Mouse (Mus musculus): ENCODE measurements around the gene Fads3.

The Fads3 gene

GRCm38 (mm10) chr19:10001206-10001969 is 40.0 kb upstream of the Fads3 start, which contains the start of the genes Best1 and Rab3il1:
TSS of gene Best1 (minus strand) at chr19:10001633.
TSS of gene Rab3il1 (plus strand) at chr19:10001669.
- 0 out of 2 replicates have a peak, but pooled peaks cover 3% of the 10 kb centered on the region for H3K27me3 ChIP-seq (ENCODE audit: insufficient read depth, low read length)
- H3K4me1 ChIP-seq (replicated peaks; ENCODE audit: low read depth, low read length) = peaks cover 15% of the 10 kb centered on the region
- no peak within 1 kb of the TSS for H3K4me3 ChIP-seq (replicated peaks; ENCODE audit: low read length)
- no peaks in the 10 kb centered on the region for H3K36me3 ChIP-seq (ENCODE audit: insufficient read depth, low read length)
- TF ChIP-seq CTCF (conservative IDR thresholded peaks at IDR 0.05; ENCODE audit: low read length) (no peak), POU5F1 (IDR thresholded peaks at IDR 0.05; ENCODE audit: borderline replicate concordance, low read length) (no peak), NANOG (IDR thresholded peaks at IDR 0.05; ENCODE audit: borderline replicate concordance, low read length) (no peak)
- no peaks in the 10 kb centered on the region for H3K9me3 ChIP-seq (ENCODE audit: low read length)

GRCm38 (mm10) chr19:10003696-10004095 is 37.7 kb upstream of the Fads3 start:
- TF ChIP-seq CTCF (conservative IDR thresholded peaks at IDR 0.05; ENCODE audit: low read length) = no peak
- no peak for TF ChIP-seq POU5F1 (IDR thresholded peaks at IDR 0.05; ENCODE audit: borderline replicate concordance, low read length)
- TF ChIP-seq NANOG (IDR thresholded peaks at IDR 0.05; ENCODE audit: borderline replicate concordance, low read length) = no peak
- H3K9me3 ChIP-seq (ENCODE audit: low read length) = no peaks in the 10 kb centered on the region
- 0 out of 2 replicates have a peak, but pooled peaks cover 4% of the 10 kb centered on the region for H3K27me3 ChIP-seq (ENCODE audit: insufficient read depth, low read length)

GRCm38 (mm10) chr19:10011408-10011807 is 30.0 kb upstream of the Fads3 start:
- Histone ChIP-seq H3K27me3 (ENCODE audit: insufficient read depth, low read length) (peaks cover 10% of the 10 kb centered on the region; the same call in 1 of the 2 replicates), H3K4me3 (replicated peaks; ENCODE audit: low read length) (no peak overlapping the region), H3K9me3 (ENCODE audit: low read length) (no peaks in the 10 kb centered on the region), H3K36me3 (ENCODE audit: insufficient read depth, low read length) (no peaks in the 10 kb centered on the region), H3K4me1 (replicated peaks; ENCODE audit: low read depth, low read length) (peaks cover 62% of the 10 kb centered on the region)
- TF ChIP-seq POU5F1 (IDR thresholded peaks at IDR 0.05; ENCODE audit: borderline replicate concordance, low read length) = no peak
- TF ChIP-seq NANOG (IDR thresholded peaks at IDR 0.05; ENCODE audit: borderline replicate concordance, low read length) = no peak
- TF ChIP-seq CTCF (conservative IDR thresholded peaks at IDR 0.05; ENCODE audit: low read length) = no peak

More at GRCm38 (mm10) chr19:10003696-10004095, 37.7 kb upstream of the Fads3 start:
- Histone ChIP-seq H3K4me3 (replicated peaks; ENCODE audit: low read length) (no peak overlapping the region), H3K36me3 (ENCODE audit: insufficient read depth, low read length) (no peaks in the 10 kb centered on the region), H3K4me1 (replicated peaks; ENCODE audit: low read depth, low read length) (peaks cover 9% of the 10 kb centered on the region)

GRCm38 (mm10) chr19:10012827-10013278 is 28.5 kb upstream of the Fads3 start:
- Histone ChIP-seq H3K4me1 (replicated peaks; ENCODE audit: low read depth, low read length) (peaks cover 74% of the 10 kb centered on the region), H3K9me3 (ENCODE audit: low read length) (no peaks in the 10 kb centered on the region), H3K4me3 (replicated peaks; ENCODE audit: low read length) (peak overlapping the region; percentile 14; the same call in 1 of the 2 replicates), H3K27me3 (ENCODE audit: insufficient read depth, low read length) (peaks cover 20% of the 10 kb centered on the region), H3K36me3 (ENCODE audit: insufficient read depth, low read length) (no peaks in the 10 kb centered on the region)
- TF ChIP-seq CTCF (conservative IDR thresholded peaks at IDR 0.05; ENCODE audit: low read length) (no peak), NANOG (IDR thresholded peaks at IDR 0.05; ENCODE audit: borderline replicate concordance, low read length) (no peak), POU5F1 (IDR thresholded peaks at IDR 0.05; ENCODE audit: borderline replicate concordance, low read length) (no peak)

- Histone ChIP-seq H3K9me3 (ENCODE audit: low read length) (no peaks in the 10 kb centered on the region), H3K36me3 (ENCODE audit: insufficient read depth, low read length) (no peaks in the 10 kb centered on the region), H3K4me3 (replicated peaks; ENCODE audit: low read length) (peak overlapping the region; percentile 14; the same call in 1 of the 2 replicates), H3K4me1 (replicated peaks; ENCODE audit: low read depth, low read length) (peaks cover 76% of the 10 kb centered on the region), H3K27me3 (ENCODE audit: insufficient read depth, low read length) (peaks cover 24% of the 10 kb centered on the region)
- no peak for TF ChIP-seq CTCF (conservative IDR thresholded peaks at IDR 0.05; ENCODE audit: low read length)
- no peak for TF ChIP-seq POU5F1 (IDR thresholded peaks at IDR 0.05; ENCODE audit: borderline replicate concordance, low read length)
- no peak for TF ChIP-seq NANOG (IDR thresholded peaks at IDR 0.05; ENCODE audit: borderline replicate concordance, low read length)
These were observed 28.0 kb upstream of the Fads3 start for GRCm38 (mm10) chr19:10013348-10013747.

- H3K4me3 ChIP-seq (replicated peaks; ENCODE audit: low read length) = 0 out of 2 replicates have a peak overlapping the region, but pooled peaks have one; percentile 10
- no peaks in the 10 kb centered on the region for H3K9me3 ChIP-seq (ENCODE audit: low read length)
- peaks cover 30% of the 10 kb centered on the region for H3K27me3 ChIP-seq (ENCODE audit: insufficient read depth, low read length)
- peaks cover 80% of the 10 kb centered on the region for H3K4me1 ChIP-seq (replicated peaks; ENCODE audit: low read depth, low read length)
- TF ChIP-seq POU5F1 (IDR thresholded peaks at IDR 0.05; ENCODE audit: borderline replicate concordance, low read length) = no peak
- no peaks in the 10 kb centered on the region for H3K36me3 ChIP-seq (ENCODE audit: insufficient read depth, low read length)
These were observed 27.5 kb upstream of the Fads3 start for GRCm38 (mm10) chr19:10013913-10014312.

- no peak for TF ChIP-seq NANOG (IDR thresholded peaks at IDR 0.05; ENCODE audit: borderline replicate concordance, low read length)
- H3K27me3 ChIP-seq (ENCODE audit: insufficient read depth, low read length) = peaks cover 39% of the 10 kb centered on the region
- H3K4me3 ChIP-seq (replicated peaks; ENCODE audit: low read length) = peak overlapping the region; percentile 10; the same call in 1 of the 2 replicates
- H3K36me3 ChIP-seq (ENCODE audit: insufficient read depth, low read length) = no peaks in the 10 kb centered on the region
- H3K4me1 ChIP-seq (replicated peaks; ENCODE audit: low read depth, low read length) = peaks cover 81% of the 10 kb centered on the region
- no peaks in the 10 kb centered on the region for H3K9me3 ChIP-seq (ENCODE audit: low read length)
These were observed 26.5 kb upstream of the Fads3 start for GRCm38 (mm10) chr19:10014824-10015223.

GRCm38 (mm10) chr19:10015442-10015841 is 25.9 kb upstream of the Fads3 start:
- H3K27me3 ChIP-seq (ENCODE audit: insufficient read depth, low read length) = peaks cover 42% of the 10 kb centered on the region
- no peak for TF ChIP-seq CTCF (conservative IDR thresholded peaks at IDR 0.05; ENCODE audit: low read length)
- TF ChIP-seq POU5F1 (IDR thresholded peaks at IDR 0.05; ENCODE audit: borderline replicate concordance, low read length) = no peak
- TF ChIP-seq NANOG (IDR thresholded peaks at IDR 0.05; ENCODE audit: borderline replicate concordance, low read length) = no peak
- no peaks in the 10 kb centered on the region for H3K9me3 ChIP-seq (ENCODE audit: low read length)
- no peaks in the 10 kb centered on the region for H3K36me3 ChIP-seq (ENCODE audit: insufficient read depth, low read length)
- H3K4me1 ChIP-seq (replicated peaks; ENCODE audit: low read depth, low read length) = peaks cover 78% of the 10 kb centered on the region
- H3K4me3 ChIP-seq (replicated peaks; ENCODE audit: low read length) = no peak overlapping the region

Measured in E14TG2a.4 (cell line).